Mouse (Mus musculus): ENCODE data around the gene Bace1. TPM values are rescaled to one million over a fixed set of nuclear protein-coding genes. Genes with fewer than 3 reads are reported as not detected.

The Bace1 gene
- polyA plus RNA-seq, 1 experiment from 2014 or later: 49.8 TPM

- no peaks in the 10 kb centered on the region for H3K27me3 ChIP-seq (ENCODE audit: control insufficient read depth, insufficient read depth, low read length)
- H3K4me1 ChIP-seq (ENCODE audit: control insufficient read depth, insufficient read depth, low read length): peaks cover 10% of the 10 kb centered on the region
- no peak for ATAC-seq (ENCODE audit: low read depth)
- peaks cover 23% of the 10 kb centered on the region for H3K36me3 ChIP-seq (ENCODE audit: control insufficient read depth, insufficient read depth, low read length)
- H3K27ac ChIP-seq (ENCODE audit: low read depth, low read length): no peak overlapping the region
- WGBS: 90% methylated on average over 2 of the region's 2 CpGs
- H3K4me3 ChIP-seq (ENCODE audit: low read depth, low read length): no peak overlapping the region
- no peak overlapping the region for H3K9ac ChIP-seq (replicated peaks; ENCODE audit: low read depth, low read length)
- no peaks in the 10 kb centered on the region for H3K9me3 ChIP-seq (ENCODE audit: control insufficient read depth, low read length)
- no peak overlapping the region for H3K4me2 ChIP-seq (ENCODE audit: low read depth, low read length)
Observed at GRCm38 (mm10) chr9:45853695-45854094, 15.3 kb downstream of the Bace1 start.

- ATAC-seq (ENCODE audit: low read depth): no peak
- Histone ChIP-seq H3K4me2 (ENCODE audit: low read depth, low read length) (no peak overlapping the region), H3K4me3 (ENCODE audit: low read depth, low read length) (no peak overlapping the region), H3K9ac (replicated peaks; ENCODE audit: low read depth, low read length) (no peak overlapping the region), H3K9me3 (ENCODE audit: control insufficient read depth, low read length) (no peaks in the 10 kb centered on the region), H3K36me3 (ENCODE audit: control insufficient read depth, insufficient read depth, low read length) (peaks cover 27% of the 10 kb centered on the region), H3K27ac (ENCODE audit: low read depth, low read length) (no peak overlapping the region), H3K27me3 (ENCODE audit: control insufficient read depth, insufficient read depth, low read length) (no peaks in the 10 kb centered on the region), H3K4me1 (ENCODE audit: control insufficient read depth, insufficient read depth, low read length) (peaks cover 10% of the 10 kb centered on the region)
- 73% methylated on average over 1 of the region's 1 CpGs for WGBS
Observed at GRCm38 (mm10) chr9:45854136-45854535, 15.8 kb downstream of the Bace1 start.

GRCm38 (mm10) chr9:45859364-45859763 lies 21.0 kb downstream of the Bace1 start:
- H3K4me2 ChIP-seq (ENCODE audit: low read depth, low read length): no peak overlapping the region

GRCm38 (mm10) chr9:45861813-45862212 lies 23.4 kb downstream of the Bace1 start:
- WGBS: 39% methylated on average over 7 of the region's 7 CpGs
- H3K27ac ChIP-seq (ENCODE audit: low read depth, low read length): no peak overlapping the region
- H3K4me3 ChIP-seq (ENCODE audit: low read depth, low read length): no peak overlapping the region
- H3K4me1 ChIP-seq (ENCODE audit: control insufficient read depth, insufficient read depth, low read length): no peaks in the 10 kb centered on the region
- no peak overlapping the region for H3K9ac ChIP-seq (replicated peaks; ENCODE audit: low read depth, low read length)
- ATAC-seq (ENCODE audit: low read depth): no peak; the same call in 1 of the 2 replicates
- peaks cover 73% of the 10 kb centered on the region for H3K36me3 ChIP-seq (ENCODE audit: control insufficient read depth, insufficient read depth, low read length)
- no peaks in the 10 kb centered on the region for H3K27me3 ChIP-seq (ENCODE audit: control insufficient read depth, insufficient read depth, low read length)
- no peak overlapping the region for H3K4me2 ChIP-seq (ENCODE audit: low read depth, low read length)
- H3K9me3 ChIP-seq (ENCODE audit: control insufficient read depth, low read length): no peaks in the 10 kb centered on the region

More at GRCm38 (mm10) chr9:45859364-45859763, 21.0 kb downstream of the Bace1 start:
- 96% methylated on average over 10 of the region's 10 CpGs for WGBS
- Histone ChIP-seq H3K9me3 (ENCODE audit: control insufficient read depth, low read length) (no peaks in the 10 kb centered on the region), H3K27me3 (ENCODE audit: control insufficient read depth, insufficient read depth, low read length) (no peaks in the 10 kb centered on the region), H3K4me3 (ENCODE audit: low read depth, low read length) (no peak overlapping the region), H3K4me1 (ENCODE audit: control insufficient read depth, insufficient read depth, low read length) (no peaks in the 10 kb centered on the region), H3K9ac (replicated peaks; ENCODE audit: low read depth, low read length) (no peak overlapping the region), H3K36me3 (ENCODE audit: control insufficient read depth, insufficient read depth, low read length) (peaks cover 67% of the 10 kb centered on the region), H3K27ac (ENCODE audit: low read depth, low read length) (no peak overlapping the region)
- no peak for ATAC-seq (ENCODE audit: low read depth)

GRCm38 (mm10) chr9:45869181-45869580 lies 30.8 kb downstream of the Bace1 start:
- H3K27ac ChIP-seq (ENCODE audit: low read depth, low read length): no peak overlapping the region
- no peak overlapping the region for H3K4me2 ChIP-seq (ENCODE audit: low read depth, low read length)
- 92% methylated on average over 3 of the region's 3 CpGs for WGBS
- peaks cover 72% of the 10 kb centered on the region for H3K36me3 ChIP-seq (ENCODE audit: control insufficient read depth, insufficient read depth, low read length)
- no peak overlapping the region for H3K9ac ChIP-seq (replicated peaks; ENCODE audit: low read depth, low read length)
- no peak for ATAC-seq (ENCODE audit: low read depth)
- H3K4me1 ChIP-seq (ENCODE audit: control insufficient read depth, insufficient read depth, low read length): no peaks in the 10 kb centered on the region
- H3K9me3 ChIP-seq (ENCODE audit: control insufficient read depth, low read length): no peaks in the 10 kb centered on the region
- no peak overlapping the region for H3K4me3 ChIP-seq (ENCODE audit: low read depth, low read length)
- H3K27me3 ChIP-seq (ENCODE audit: control insufficient read depth, insufficient read depth, low read length): no peaks in the 10 kb centered on the region

GRCm38 (mm10) chr9:45870265-45870664 lies 31.9 kb downstream of the Bace1 start:
- Histone ChIP-seq H3K9me3 (ENCODE audit: control insufficient read depth, low read length) (no peaks in the 10 kb centered on the region), H3K27me3 (ENCODE audit: control insufficient read depth, insufficient read depth, low read length) (no peaks in the 10 kb centered on the region), H3K4me2 (ENCODE audit: low read depth, low read length) (no peak overlapping the region), H3K4me1 (ENCODE audit: control insufficient read depth, insufficient read depth, low read length) (no peaks in the 10 kb centered on the region), H3K36me3 (ENCODE audit: control insufficient read depth, insufficient read depth, low read length) (peaks cover 66% of the 10 kb centered on the region), H3K27ac (ENCODE audit: low read depth, low read length) (no peak overlapping the region), H3K9ac (replicated peaks; ENCODE audit: low read depth, low read length) (no peak overlapping the region), H3K4me3 (ENCODE audit: low read depth, low read length) (no peak overlapping the region)
- WGBS: 91% methylated on average over 3 of the region's 3 CpGs
- no peak for ATAC-seq (ENCODE audit: low read depth)

GRCm38 (mm10) chr9:45877928-45878327 lies 39.5 kb downstream of the Bace1 start:
- Histone ChIP-seq H3K4me3 (ENCODE audit: low read depth, low read length) (no peak overlapping the region), H3K9me3 (ENCODE audit: control insufficient read depth, low read length) (no peaks in the 10 kb centered on the region), H3K36me3 (ENCODE audit: control insufficient read depth, insufficient read depth, low read length) (peaks cover 35% of the 10 kb centered on the region), H3K27ac (ENCODE audit: low read depth, low read length) (no peak overlapping the region), H3K4me1 (ENCODE audit: control insufficient read depth, insufficient read depth, low read length) (no peaks in the 10 kb centered on the region), H3K4me2 (ENCODE audit: low read depth, low read length) (no peak overlapping the region), H3K27me3 (ENCODE audit: control insufficient read depth, insufficient read depth, low read length) (no peaks in the 10 kb centered on the region), H3K9ac (replicated peaks; ENCODE audit: low read depth, low read length) (no peak overlapping the region)
- no peak for ATAC-seq (ENCODE audit: low read depth)
- 86% methylated on average over 2 of the region's 2 CpGs for WGBS

- Histone ChIP-seq H3K36me3 (ENCODE audit: control insufficient read depth, insufficient read depth, low read length) (peaks cover 62% of the 10 kb centered on the region), H3K9ac (replicated peaks; ENCODE audit: low read depth, low read length) (no peak overlapping the region)
- ATAC-seq (ENCODE audit: low read depth): no peak
Observed at GRCm38 (mm10) chr9:45893681-45894080, 55.3 kb downstream of the Bace1 start.

GRCm38 (mm10) chr9:45905196-45905595 lies 66.8 kb downstream of the Bace1 start:
- Histone ChIP-seq H3K36me3 (ENCODE audit: control insufficient read depth, insufficient read depth, low read length) (peaks cover 21% of the 10 kb centered on the region), H3K4me1 (ENCODE audit: control insufficient read depth, insufficient read depth, low read length) (peaks cover 17% of the 10 kb centered on the region), H3K9ac (replicated peaks; ENCODE audit: low read depth, low read length) (peak overlapping the region; percentile 95), H3K9me3 (ENCODE audit: control insufficient read depth, low read length) (no peaks in the 10 kb centered on the region), H3K4me2 (ENCODE audit: low read depth, low read length) (peak overlapping the region; percentile 66), H3K27me3 (ENCODE audit: control insufficient read depth, insufficient read depth, low read length) (no peaks in the 10 kb centered on the region), H3K4me3 (ENCODE audit: low read depth, low read length) (peak overlapping the region; percentile 90), H3K27ac (ENCODE audit: low read depth, low read length) (no peak overlapping the region; the same call in 1 of the 2 replicates)
- 58% methylated on average over 4 of the region's 4 CpGs for WGBS
- no peak for ATAC-seq (ENCODE audit: low read depth)

More at GRCm38 (mm10) chr9:45893681-45894080, 55.3 kb downstream of the Bace1 start:
- H3K27ac ChIP-seq (ENCODE audit: low read depth, low read length): no peak overlapping the region
- H3K9me3 ChIP-seq (ENCODE audit: control insufficient read depth, low read length): no peaks in the 10 kb centered on the region
- H3K4me3 ChIP-seq (ENCODE audit: low read depth, low read length): no peak overlapping the region
- H3K27me3 ChIP-seq (ENCODE audit: control insufficient read depth, insufficient read depth, low read length): no peaks in the 10 kb centered on the region
- no peak overlapping the region for H3K4me2 ChIP-seq (ENCODE audit: low read depth, low read length)
- no peaks in the 10 kb centered on the region for H3K4me1 ChIP-seq (ENCODE audit: control insufficient read depth, insufficient read depth, low read length)

Measured in neural tube, embryonic 14.5 days (tissue).